ENCODE assay signal across 9 mouse cellular contexts in the genomic region with DNA sequence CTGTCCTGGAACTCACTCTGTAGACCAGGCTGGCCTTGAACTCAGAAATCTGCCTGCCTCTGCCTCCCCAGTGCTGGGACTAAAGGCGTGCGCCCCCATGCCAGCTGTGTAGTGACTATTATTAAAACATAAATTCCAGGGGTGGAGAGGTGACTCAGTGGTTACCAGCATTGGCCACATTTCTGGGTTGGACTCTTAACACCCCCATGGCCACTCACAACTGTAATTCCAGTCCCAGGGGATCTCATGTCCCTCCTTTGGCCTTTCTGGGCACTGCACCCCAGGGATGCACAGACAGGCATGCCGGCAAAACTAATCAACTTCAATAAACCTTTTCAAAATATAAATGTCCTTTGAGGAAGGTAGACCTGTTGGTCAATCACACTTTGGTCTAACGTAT. TPM values are rescaled to one million over a fixed set of nuclear protein-coding genes. Genes with fewer than 3 reads are reported as not detected.
DNase-seq lines count a peak whose midpoint lies in the region; ATAC-seq and TF ChIP-seq lines count a peak whose summit lies in the region.
"Had no signal": no experiment of that assay in that cellular context is flagged by ENCODE, and none has a peak within 500 bp of the region (broad histone marks: within the 10 kb centered on the region; RNA-seq: fewer than 3 reads in every experiment).

No protein-coding gene starts in this region.

- H3K36me3 ChIP-seq in kidney, postnatal 0 days (ENCODE audit: insufficient read depth, low read length) = peaks cover 12% of the 10 kb centered on the region
- H3K36me3 ChIP-seq in forebrain, embryonic 11.5 days (ENCODE audit: control insufficient read depth, insufficient read depth, low read length) = no peaks in the 10 kb centered on the region; the same call in 1 of the 2 replicates
- peaks cover 36% of the 10 kb centered on the region for H3K36me3 ChIP-seq in limb, embryonic 12.5 days
- peaks cover 29% of the 10 kb centered on the region for H3K36me3 ChIP-seq in neural tube, embryonic 15.5 days
- H3K36me3 ChIP-seq in kidney, adult 2 months (ENCODE audit: control insufficient read depth, insufficient read depth, low read length) = peaks cover 2% of the 10 kb centered on the region; the same call in 1 of the 2 replicates

- H3K9me3 ChIP-seq in kidney, postnatal 0 days (replicated peaks; ENCODE audit: low read length) = no peaks in the 10 kb centered on the region
- H3K9me3 ChIP-seq in forebrain, embryonic 11.5 days (ENCODE audit: control insufficient read depth, low read length) = no peaks in the 10 kb centered on the region
- H3K9me3 ChIP-seq in limb, embryonic 12.5 days = no peaks in the 10 kb centered on the region
- no peaks in the 10 kb centered on the region for H3K9me3 ChIP-seq in neural tube, embryonic 15.5 days (replicated peaks)

- H3K27me3 ChIP-seq in kidney, postnatal 0 days (ENCODE audit: insufficient read depth, low read length) = no peaks in the 10 kb centered on the region
- no peaks in the 10 kb centered on the region for H3K27me3 ChIP-seq in forebrain, embryonic 11.5 days (ENCODE audit: control insufficient read depth, insufficient read depth, low read length)
- H3K27me3 ChIP-seq in limb, embryonic 12.5 days = no peaks in the 10 kb centered on the region
- no peaks in the 10 kb centered on the region for H3K27me3 ChIP-seq in neural tube, embryonic 15.5 days (replicated peaks)
- no peaks in the 10 kb centered on the region for H3K27me3 ChIP-seq in kidney, adult 2 months (replicated peaks; ENCODE audit: control insufficient read depth, insufficient read depth, low read length)

- DNase-seq in kidney, postnatal 0 days (ENCODE audit: low spot score) = no peak
- DNase-seq in kidney, adult 18-20 months = no peak
- DNase-seq in forebrain, embryonic 11.5 days (ENCODE audit: low spot score) = no peak
- DNase-seq in retina, embryonic 14.5 days (ENCODE audit: low spot score) = no peak
- DNase-seq in kidney, adult 2 months = no peak
- no peak for DNase-seq in spleen, adult 18-20 months
- DNase-seq: lung, adult 18-20 months had no signal

- H3K9ac ChIP-seq in kidney, postnatal 0 days (ENCODE audit: low read depth, low read length) = no peak overlapping the region
- H3K9ac ChIP-seq in forebrain, embryonic 11.5 days (ENCODE audit: low read length) = no peak overlapping the region; the same call in 1 of the 2 replicates
- no peak overlapping the region for H3K9ac ChIP-seq in limb, embryonic 12.5 days (replicated peaks)
- H3K9ac ChIP-seq in neural tube, embryonic 15.5 days (replicated peaks) = no peak overlapping the region

- H3K4me2 ChIP-seq in kidney, postnatal 0 days (ENCODE audit: low read length) = peak overlapping the region; percentile 3; the same call in 1 of the 2 replicates
- H3K4me2 ChIP-seq in forebrain, embryonic 11.5 days (ENCODE audit: low read depth, low read length, severe bottlenecking) = peak overlapping the region; percentile 35
- peak overlapping the region; percentile 80 for H3K4me2 ChIP-seq in limb, embryonic 12.5 days
- peak overlapping the region; percentile 71 for H3K4me2 ChIP-seq in neural tube, embryonic 15.5 days

- H3K4me3 ChIP-seq in kidney, postnatal 0 days (replicated peaks; ENCODE audit: low read depth, low read length) = no peak overlapping the region
- H3K4me3 ChIP-seq in forebrain, embryonic 11.5 days (ENCODE audit: low read depth, low read length) = no peak overlapping the region; the same call in 1 of the 2 replicates
- peak overlapping the region; percentile 94; the same call in 1 of the 2 replicates for H3K4me3 ChIP-seq in limb, embryonic 12.5 days (replicated peaks)
- H3K4me3 ChIP-seq in neural tube, embryonic 15.5 days (replicated peaks) = peak overlapping the region; percentile 92
- no peak overlapping the region for H3K4me3 ChIP-seq in kidney, adult 2 months (ENCODE audit: insufficient read depth, low read depth, low read length)

- no peak for TF ChIP-seq CTCF in kidney, postnatal 0 days (IDR thresholded peaks at IDR 0.05; ENCODE audit: low read depth)
- TF ChIP-seq CTCF in kidney, adult 2 months (conservative IDR thresholded peaks at IDR 0.05; ENCODE audit: insufficient read depth, insufficient read length, low read depth, low read length) = no peak

- no peak for TF ChIP-seq POLR2A in kidney, adult 2 months (IDR thresholded peaks at IDR 0.05; ENCODE audit: low read depth, low read length)

- H3K27ac ChIP-seq in kidney, postnatal 0 days = no peak overlapping the region
- H3K27ac ChIP-seq in forebrain, embryonic 11.5 days (ENCODE audit: low read depth, low read length) = no peak overlapping the region
- H3K27ac ChIP-seq in limb, embryonic 12.5 days = no peak overlapping the region
- H3K27ac ChIP-seq in neural tube, embryonic 15.5 days (replicated peaks) = no peak overlapping the region
- no peak overlapping the region for H3K27ac ChIP-seq in kidney, adult 2 months (ENCODE audit: insufficient read depth, low read depth, low read length)

- ATAC-seq in kidney, postnatal 0 days (replicated peaks; ENCODE audit: low FRiP score, low read depth) = no peak
- ATAC-seq in forebrain, embryonic 11.5 days (replicated peaks; ENCODE audit: low FRiP score) = no peak
- ATAC-seq in limb, embryonic 12.5 days (ENCODE audit: insufficient number of reproducible peaks, insufficient read depth, low FRiP score, low TSS enrichment, low read depth) = no peak
- ATAC-seq in neural tube, embryonic 15.5 days (ENCODE audit: low FRiP score) = no peak

- peaks cover 7% of the 10 kb centered on the region for H3K4me1 ChIP-seq in kidney, postnatal 0 days (replicated peaks; ENCODE audit: insufficient read depth, low read length)
- H3K4me1 ChIP-seq in forebrain, embryonic 11.5 days (replicated peaks; ENCODE audit: control insufficient read depth, insufficient read depth, low read length) = peaks cover 4% of the 10 kb centered on the region; the same call in 1 of the 2 replicates
- H3K4me1 ChIP-seq in limb, embryonic 12.5 days (replicated peaks) = peaks cover 24% of the 10 kb centered on the region
- H3K4me1 ChIP-seq in neural tube, embryonic 15.5 days = peaks cover 28% of the 10 kb centered on the region
- peaks cover 10% of the 10 kb centered on the region for H3K4me1 ChIP-seq in kidney, adult 2 months (ENCODE audit: control insufficient read depth, insufficient read depth, low read length)

- WGBS in kidney, postnatal 0 days = 89% methylated on average over 4 of the region's 4 CpGs
- 92% methylated on average over 4 of the region's 4 CpGs for WGBS in forebrain, embryonic 11.5 days
- WGBS in limb, embryonic 12.5 days = 89% methylated on average over 4 of the region's 4 CpGs
- WGBS in neural tube, embryonic 15.5 days = 78% methylated on average over 4 of the region's 4 CpGs
- WGBS in kidney, adult 2 months = 82% methylated on average over 4 of the region's 4 CpGs

RNA-seq across cellular contexts. Expression of a gene that starts 1.8 kb away (rescaled TPM):
- polyA plus RNA-seq in kidney, postnatal 0 days (2015; fragmentation: Nextera tagmentation; extraction: Ambion mirVana) = 132 and 141 TPM in 2 replicates
- 237 and 242 TPM in 2 replicates for polyA plus RNA-seq in forebrain, embryonic 11.5 days (2014; fragmentation: Nextera tagmentation; extraction: Ambion mirVana)
- polyA plus RNA-seq in limb, embryonic 12.5 days (2016; fragmentation: Nextera tagmentation; extraction: Ambion mirVana) = 192 and 196 TPM in 2 replicates
- 231 and 265 TPM in 2 replicates for polyA plus RNA-seq in neural tube, embryonic 15.5 days (2015; fragmentation: Nextera tagmentation; extraction: Ambion mirVana)
- 41.0 and 42.8 TPM in 2 replicates for polyA plus RNA-seq in kidney, adult 2 months (2012; rRNA removed)

RNA-seq across cellular contexts. Expression of a gene that starts 57.3 kb away (rescaled TPM):
- 14.5 and 15.8 TPM in 2 replicates for polyA plus RNA-seq in kidney, postnatal 0 days (2015; fragmentation: Nextera tagmentation; extraction: Ambion mirVana)
- polyA plus RNA-seq in forebrain, embryonic 11.5 days (2014; fragmentation: Nextera tagmentation; extraction: Ambion mirVana) = 3.1 and 3.8 TPM in 2 replicates
- polyA plus RNA-seq in limb, embryonic 12.5 days (2016; fragmentation: Nextera tagmentation; extraction: Ambion mirVana) = 4.9 and 6.9 TPM in 2 replicates
- 14.9 and 17.7 TPM in 2 replicates for polyA plus RNA-seq in neural tube, embryonic 15.5 days (2015; fragmentation: Nextera tagmentation; extraction: Ambion mirVana)
- polyA plus RNA-seq in kidney, adult 2 months (2012; rRNA removed) = 2.9 and 5.9 TPM in 2 replicates

RNA-seq across cellular contexts. Expression of a gene that starts 58.7 kb away (rescaled TPM):
- polyA plus RNA-seq in kidney, postnatal 0 days (2015; fragmentation: Nextera tagmentation; extraction: Ambion mirVana) = 66.8 and 69.9 TPM in 2 replicates
- polyA plus RNA-seq in forebrain, embryonic 11.5 days (2014; fragmentation: Nextera tagmentation; extraction: Ambion mirVana) = 92.2 and 98.0 TPM in 2 replicates
- 95.1 and 99.3 TPM in 2 replicates for polyA plus RNA-seq in limb, embryonic 12.5 days (2016; fragmentation: Nextera tagmentation; extraction: Ambion mirVana)
- 89.8 and 91.1 TPM in 2 replicates for polyA plus RNA-seq in neural tube, embryonic 15.5 days (2015; fragmentation: Nextera tagmentation; extraction: Ambion mirVana)
- 3.4 and 4.7 TPM in 2 replicates for polyA plus RNA-seq in kidney, adult 2 months (2012; rRNA removed)

Comparison
In these comparisons a context has a peak if more than half of its experiments do, and no peak if none do; other contexts are left out.
1. RNA of a gene that starts 58.7 kb away (polyA plus RNA-seq): 95.1 to 99.3 TPM in limb, embryonic 12.5 days, 92.2 to 98.0 TPM in forebrain, embryonic 11.5 days, 89.8 to 91.1 TPM in neural tube, embryonic 15.5 days and 66.8 to 69.9 TPM in kidney, postnatal 0 days; 3.4 to 4.7 TPM in kidney, adult 2 months; every median in the first group is over 10 times any median in the second.
2. H3K4me2 ChIP-seq: peak in every context shown above with its lines; median percentile 80 in limb, embryonic 12.5 days; 71 in neural tube, embryonic 15.5 days; 35 in forebrain, embryonic 11.5 days; 3 in kidney, postnatal 0 days.
3. H3K4me3 ChIP-seq: peak in limb, embryonic 12.5 days (single experiment) and neural tube, embryonic 15.5 days (single experiment); none in kidney, postnatal 0 days (single experiment), forebrain, embryonic 11.5 days (single experiment) and kidney, adult 2 months (single experiment).